Mouse (Mus musculus): ENCODE data around the gene Slc17a9. TPM values are rescaled to one million over a fixed set of nuclear protein-coding genes. Genes with fewer than 3 reads are reported as not detected.
A peak's percentile ranks its signal among the peaks of the same experiment; 100 is the strongest.

The Slc17a9 gene
- polyA plus RNA-seq, 1 experiment from 2014 or later: 0.22 TPM

DNA sequence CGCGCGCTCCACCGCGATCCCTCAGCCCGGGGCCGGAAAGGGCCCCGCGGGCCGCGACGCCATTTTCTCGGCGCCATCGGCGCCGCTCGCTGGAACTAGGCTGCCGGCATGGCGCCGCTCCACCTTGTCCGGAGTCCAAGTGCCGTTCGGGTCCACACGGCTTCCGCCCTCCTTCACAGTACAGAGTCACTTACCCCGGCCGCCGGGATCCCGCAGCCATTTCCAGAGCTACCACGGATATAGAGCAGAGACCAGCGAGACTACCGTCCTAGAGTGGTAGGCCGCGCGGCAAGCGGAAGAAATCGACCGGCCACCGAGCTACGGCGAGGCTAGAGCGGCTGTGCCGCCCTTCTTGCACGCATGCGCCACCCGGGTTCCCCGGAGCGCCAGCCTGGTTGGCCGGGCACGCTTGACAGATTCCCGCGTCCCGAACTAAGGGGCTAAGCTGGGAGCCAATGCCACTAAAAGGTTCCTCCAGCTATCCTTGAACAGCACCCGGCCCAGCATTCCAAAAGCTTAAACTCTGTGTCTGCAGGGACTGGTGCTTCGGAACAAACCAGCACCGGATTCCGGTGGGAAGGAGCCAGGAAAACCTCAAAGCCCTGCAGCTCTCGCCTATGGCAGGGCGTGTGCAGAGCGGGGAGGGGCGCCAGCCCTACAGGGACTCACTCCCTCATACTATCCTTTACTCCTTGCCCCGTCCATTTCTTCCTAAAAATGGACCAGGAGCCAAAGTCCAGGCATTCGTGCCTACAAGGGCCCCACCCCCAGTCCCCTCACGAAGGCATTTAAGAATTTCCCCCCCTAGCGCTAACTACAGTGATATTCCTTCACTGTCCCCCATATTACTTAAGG, 23.1 kb upstream of the Slc17a9 start:
- no peaks in the 10 kb centered on the region for H3K36me3 ChIP-seq
- H3K4me2 ChIP-seq (replicated peaks): peak overlapping the region; percentile 97
- ATAC-seq (ENCODE audit: low FRiP score, low read depth): peak; percentile 96
- under 1% methylated on average over 66 of the region's 66 CpGs for WGBS
- H3K27me3 ChIP-seq: no peaks in the 10 kb centered on the region
- H3K27ac ChIP-seq (replicated peaks): peak overlapping the region; percentile 89
- H3K9me3 ChIP-seq: no peaks in the 10 kb centered on the region
- H3K4me3 ChIP-seq: peak overlapping the region; percentile 93
- H3K4me1 ChIP-seq: peaks cover 28% of the 10 kb centered on the region
- H3K9ac ChIP-seq (replicated peaks): peak overlapping the region; percentile 96

DNA sequence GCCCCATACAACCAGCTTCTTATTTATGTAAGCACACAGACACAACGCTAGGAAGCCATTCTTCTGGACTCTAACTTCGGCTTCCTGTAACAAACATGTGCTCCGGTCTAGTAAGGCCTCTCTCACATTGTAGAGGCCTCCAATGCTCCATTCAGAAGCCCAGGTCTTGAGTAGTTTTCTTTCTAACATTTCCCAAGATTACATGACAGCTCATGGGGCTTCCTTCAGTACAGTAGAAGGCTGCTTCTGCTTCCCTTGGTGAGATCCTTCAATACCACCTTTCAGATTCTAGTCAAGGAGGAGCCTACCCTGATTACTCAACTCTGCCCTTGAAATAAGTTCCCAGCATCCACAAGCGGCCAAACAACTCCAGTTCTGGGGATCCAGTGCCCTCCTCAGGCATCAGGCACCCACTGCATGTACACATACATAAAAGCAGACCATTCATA, 22.3 kb upstream of the Slc17a9 start:
- Histone ChIP-seq H3K27ac (replicated peaks) (peak overlapping the region; percentile 89), H3K27me3 (no peaks in the 10 kb centered on the region), H3K9me3 (no peaks in the 10 kb centered on the region), H3K9ac (replicated peaks) (peak overlapping the region; percentile 96), H3K4me3 (peak overlapping the region; percentile 93), H3K4me2 (replicated peaks) (peak overlapping the region; percentile 97), H3K4me1 (peaks cover 28% of the 10 kb centered on the region), H3K36me3 (no peaks in the 10 kb centered on the region)
- 32% methylated on average over 4 of the region's 4 CpGs for WGBS
- no peak for ATAC-seq (ENCODE audit: low FRiP score, low read depth)

DNA sequence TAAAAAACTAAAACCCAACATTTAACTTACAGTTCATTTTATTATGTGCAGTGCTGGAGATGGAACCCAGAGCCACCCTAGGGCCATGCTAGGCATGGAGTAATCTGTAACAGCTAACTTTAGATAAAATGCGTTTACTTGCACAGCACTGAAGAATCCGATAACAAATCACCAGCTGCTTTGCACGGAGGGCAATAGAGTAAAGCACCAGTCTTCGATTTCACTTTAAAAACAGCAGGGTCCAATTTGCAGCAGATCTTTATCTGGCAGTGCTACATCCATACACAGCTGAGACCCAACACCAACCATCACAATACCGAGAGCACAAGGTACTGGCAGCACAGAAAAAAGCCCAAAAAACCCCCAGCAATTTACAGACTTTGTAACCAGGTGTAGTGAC, 21.9 kb upstream of the Slc17a9 start:
- Histone ChIP-seq H3K9ac (replicated peaks) (no peak overlapping the region), H3K4me2 (replicated peaks) (no peak overlapping the region), H3K4me1 (peaks cover 28% of the 10 kb centered on the region), H3K4me3 (no peak overlapping the region), H3K36me3 (no peaks in the 10 kb centered on the region), H3K27me3 (no peaks in the 10 kb centered on the region), H3K9me3 (no peaks in the 10 kb centered on the region), H3K27ac (replicated peaks) (no peak overlapping the region)
- WGBS: 79% methylated on average over 5 of the region's 5 CpGs
- ATAC-seq (ENCODE audit: low FRiP score, low read depth): no peak

DNA sequence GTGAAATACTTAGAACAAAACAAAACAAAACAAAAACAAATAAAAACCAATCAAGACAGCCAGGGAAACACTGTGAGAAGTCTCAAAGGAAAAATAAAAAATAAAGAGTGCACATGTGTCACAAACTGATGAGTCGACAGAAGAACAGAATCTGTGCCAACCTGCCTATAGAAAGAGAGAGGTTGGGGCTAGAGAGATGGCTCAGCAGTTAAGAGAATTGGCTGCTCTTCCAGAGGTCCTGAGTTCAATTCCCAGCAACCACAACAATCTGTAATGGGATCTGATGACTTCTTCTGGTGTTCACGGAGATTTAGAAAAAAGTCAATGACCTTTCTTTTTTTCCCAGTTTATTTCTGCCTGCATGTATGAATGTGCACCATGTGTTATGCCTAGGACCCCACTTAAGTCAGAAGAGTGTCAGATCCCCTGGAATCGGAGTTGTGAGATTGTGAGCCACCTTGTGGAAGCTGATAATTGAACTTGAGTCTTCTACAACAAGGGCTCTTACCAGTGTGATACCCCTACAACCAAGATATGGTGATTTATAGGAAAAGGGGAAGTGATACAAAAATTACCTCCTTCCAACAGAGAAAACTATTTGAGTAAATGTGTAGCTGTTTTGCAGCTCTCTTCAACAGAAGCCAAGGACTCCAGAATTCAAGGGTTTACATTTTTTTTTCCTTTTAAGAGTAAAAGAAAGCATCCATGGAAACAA, 21.3 kb upstream of the Slc17a9 start:
- no peak overlapping the region for H3K9ac ChIP-seq (replicated peaks)
- H3K4me2 ChIP-seq (replicated peaks): no peak overlapping the region
- no peak for ATAC-seq (ENCODE audit: low FRiP score, low read depth)

DNA sequence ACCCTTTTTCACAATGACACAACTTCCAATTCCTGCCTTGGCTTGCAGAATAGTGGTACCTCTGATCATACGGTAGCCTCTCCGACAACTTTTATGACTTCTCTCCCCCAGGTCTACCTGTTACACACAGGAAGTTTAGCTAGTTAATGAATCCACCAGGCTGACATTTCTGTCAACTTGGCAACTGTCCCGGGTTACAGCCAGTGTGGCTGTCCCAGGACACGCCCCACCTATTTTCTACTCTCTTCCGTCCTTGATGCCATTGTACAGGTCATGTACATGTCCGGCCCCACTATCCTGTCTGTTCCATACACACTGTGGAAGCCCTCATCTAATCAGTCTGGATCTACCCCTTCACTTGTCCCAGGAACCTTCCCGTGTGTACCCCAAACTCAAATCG, 20.5 kb upstream of the Slc17a9 start:
- no peak overlapping the region for H3K4me2 ChIP-seq (replicated peaks)
- H3K27me3 ChIP-seq: no peaks in the 10 kb centered on the region
- ATAC-seq (ENCODE audit: low FRiP score, low read depth): no peak
- no peak overlapping the region for H3K27ac ChIP-seq (replicated peaks)
- H3K4me1 ChIP-seq: peaks cover 35% of the 10 kb centered on the region
- no peaks in the 10 kb centered on the region for H3K9me3 ChIP-seq
- WGBS: 97% methylated on average over 8 of the region's 8 CpGs
- no peak overlapping the region for H3K4me3 ChIP-seq
- H3K36me3 ChIP-seq: no peaks in the 10 kb centered on the region
- no peak overlapping the region for H3K9ac ChIP-seq (replicated peaks)

More for the DNA sequence above, 21.3 kb upstream of the Slc17a9 start:
- Histone ChIP-seq H3K27ac (replicated peaks) (no peak overlapping the region), H3K9me3 (no peaks in the 10 kb centered on the region), H3K36me3 (no peaks in the 10 kb centered on the region), H3K4me3 (no peak overlapping the region), H3K4me1 (peaks cover 34% of the 10 kb centered on the region), H3K27me3 (no peaks in the 10 kb centered on the region)
- WGBS: 74% methylated on average over 3 of the region's 3 CpGs

DNA sequence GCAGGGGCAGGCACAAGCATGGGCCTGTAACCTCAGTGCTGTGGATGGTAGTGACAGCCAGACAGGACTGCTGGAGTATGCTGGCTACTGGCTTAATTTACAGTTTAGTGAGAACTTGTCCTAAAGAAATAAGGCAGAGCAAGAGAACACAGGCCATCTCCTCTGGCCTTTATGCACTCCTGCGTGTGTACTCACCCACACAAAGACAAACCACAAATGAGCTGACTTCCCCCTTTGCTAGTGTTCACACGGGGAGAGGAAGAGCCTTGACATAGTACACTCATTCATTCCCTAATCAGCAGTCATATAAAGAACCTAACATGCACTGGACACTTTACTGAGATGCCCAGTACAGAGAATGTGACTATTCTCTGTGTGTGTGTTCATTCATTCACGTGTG, 20.0 kb upstream of the Slc17a9 start:
- Histone ChIP-seq H3K9ac (replicated peaks) (no peak overlapping the region), H3K27ac (replicated peaks) (no peak overlapping the region), H3K9me3 (no peaks in the 10 kb centered on the region), H3K27me3 (no peaks in the 10 kb centered on the region), H3K4me1 (peaks cover 30% of the 10 kb centered on the region), H3K4me2 (replicated peaks) (no peak overlapping the region), H3K36me3 (no peaks in the 10 kb centered on the region), H3K4me3 (no peak overlapping the region)
- ATAC-seq (ENCODE audit: low FRiP score, low read depth): no peak
- 84% methylated on average over 3 of the region's 3 CpGs for WGBS

DNA sequence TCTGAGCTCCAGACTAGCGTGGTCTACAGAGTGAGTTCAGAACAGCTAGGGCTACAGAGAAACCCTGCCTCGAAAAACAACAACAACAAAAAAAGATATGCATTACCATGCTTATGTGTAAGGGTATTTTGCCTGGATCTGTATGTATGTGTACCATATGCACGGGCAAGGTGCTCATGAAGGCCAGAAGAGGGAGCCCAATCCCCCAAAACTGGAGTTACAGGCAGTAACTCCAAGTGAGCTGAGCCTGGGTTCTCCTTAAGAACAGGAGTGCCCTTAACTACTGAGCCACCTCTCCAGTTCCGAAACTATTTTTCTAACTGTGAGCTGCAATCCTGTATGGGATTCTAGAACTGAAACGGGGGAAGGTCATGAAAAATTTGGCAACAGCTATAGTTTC, 19.1 kb upstream of the Slc17a9 start:
- no peak overlapping the region for H3K27ac ChIP-seq (replicated peaks)
- H3K9ac ChIP-seq (replicated peaks): no peak overlapping the region
- peaks cover 23% of the 10 kb centered on the region for H3K4me1 ChIP-seq
- no peak overlapping the region for H3K4me2 ChIP-seq (replicated peaks)
- H3K9me3 ChIP-seq: no peaks in the 10 kb centered on the region
- no peaks in the 10 kb centered on the region for H3K36me3 ChIP-seq
- H3K27me3 ChIP-seq: no peaks in the 10 kb centered on the region
- no peak for ATAC-seq (ENCODE audit: low FRiP score, low read depth)
- 92% methylated on average over 5 of the region's 5 CpGs for WGBS
- no peak overlapping the region for H3K4me3 ChIP-seq

DNA sequence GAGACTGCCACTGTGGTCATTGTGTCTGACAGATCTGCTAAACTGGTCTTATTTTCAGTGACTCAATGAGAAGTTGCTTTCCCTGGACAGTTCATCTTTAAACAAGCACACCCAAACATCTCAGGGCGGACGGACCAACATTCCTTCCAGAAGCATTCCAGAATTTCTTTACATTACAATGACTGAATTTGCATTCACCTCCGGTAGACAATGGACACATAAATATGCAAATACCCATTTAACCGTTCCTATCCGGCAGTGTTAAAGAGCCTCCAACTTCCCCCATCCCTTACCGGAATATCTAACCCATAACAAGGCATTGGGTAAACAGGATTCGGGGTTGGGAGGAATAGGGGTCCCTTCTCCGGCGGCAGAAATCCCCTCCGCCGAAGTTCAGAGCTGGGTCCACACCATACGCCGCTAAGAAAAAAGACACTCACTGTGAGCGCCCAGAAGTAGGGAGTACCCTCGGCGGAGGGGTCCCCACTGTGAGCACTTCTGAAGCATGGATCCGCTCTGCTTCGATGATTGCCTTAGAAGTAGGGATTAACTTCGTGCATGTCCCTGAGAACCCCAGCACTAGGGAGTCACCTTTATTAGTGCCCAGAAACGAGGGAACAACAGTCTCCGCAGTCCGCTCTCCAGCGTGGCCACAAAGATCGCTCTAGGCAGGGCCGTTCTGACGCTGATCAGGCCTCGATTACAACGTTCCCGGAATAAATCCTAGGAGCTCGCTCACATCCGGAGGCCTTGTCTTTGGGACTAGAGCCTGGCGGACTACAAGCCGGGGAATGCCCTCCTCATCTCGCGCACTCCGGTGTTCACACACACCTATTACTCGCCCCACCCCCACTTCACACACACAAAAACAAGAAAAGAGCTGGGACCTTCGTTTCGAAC, 15.8 kb upstream of the Slc17a9 start:
- H3K36me3 ChIP-seq: peaks cover 18% of the 10 kb centered on the region
- under 1% methylated on average over 39 of the region's 39 CpGs for WGBS

DNA sequence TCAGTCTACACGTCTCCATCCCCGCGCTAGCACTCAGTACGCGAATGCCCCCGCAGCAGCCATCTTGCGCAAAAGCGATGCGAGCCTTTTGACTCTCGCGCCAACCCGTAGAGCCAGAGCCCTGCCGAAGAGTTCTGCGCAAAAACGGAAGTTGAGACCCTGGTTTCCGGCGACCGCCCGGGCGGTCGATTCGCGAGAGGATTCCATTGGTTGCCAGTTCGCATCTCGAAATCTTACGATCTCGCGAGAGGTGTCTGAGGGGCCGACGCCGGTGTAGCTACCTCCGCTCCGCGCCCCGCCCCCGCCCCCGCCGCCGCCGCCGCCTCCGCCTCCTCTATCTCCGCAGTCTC, 15.2 kb upstream of the Slc17a9 start, which contains the start of the genes Dido1 and Gid8:
Gene Dido1, minus strand, starts transcription at position 77 of the 350 bp plus-strand sequence.
Gene Gid8, plus strand, starts transcription at position 195 of the 350 bp plus-strand sequence.
- Histone ChIP-seq H3K4me3 (peak within 1 kb of the TSS; percentile 100), H3K36me3 (peaks cover 24% of the 10 kb centered on the region), H3K27me3 (no peaks in the 10 kb centered on the region), H3K4me1 (peaks cover 21% of the 10 kb centered on the region), H3K9ac (replicated peaks) (peak within 1 kb of the TSS; percentile 99), H3K27ac (replicated peaks) (peak within 1 kb of the TSS; percentile 84), H3K4me2 (replicated peaks) (peak within 1 kb of the TSS; percentile 86), H3K9me3 (no peaks in the 10 kb centered on the region)
- under 1% methylated on average over 31 of the region's 43 CpGs for WGBS
- ATAC-seq (ENCODE audit: low FRiP score, low read depth): peak; percentile 91

More for the DNA sequence above, 15.8 kb upstream of the Slc17a9 start:
- peak overlapping the region; percentile 77 for H3K27ac ChIP-seq (replicated peaks)
- H3K4me3 ChIP-seq: peak overlapping the region; percentile 100
- H3K9ac ChIP-seq (replicated peaks): peak overlapping the region; percentile 99
- H3K4me1 ChIP-seq: peaks cover 21% of the 10 kb centered on the region
- peak overlapping the region; percentile 86 for H3K4me2 ChIP-seq (replicated peaks)
- no peaks in the 10 kb centered on the region for H3K27me3 ChIP-seq
- no peak; the same call in 1 of the 2 replicates for ATAC-seq (ENCODE audit: low FRiP score, low read depth)
- H3K9me3 ChIP-seq: no peaks in the 10 kb centered on the region

DNA sequence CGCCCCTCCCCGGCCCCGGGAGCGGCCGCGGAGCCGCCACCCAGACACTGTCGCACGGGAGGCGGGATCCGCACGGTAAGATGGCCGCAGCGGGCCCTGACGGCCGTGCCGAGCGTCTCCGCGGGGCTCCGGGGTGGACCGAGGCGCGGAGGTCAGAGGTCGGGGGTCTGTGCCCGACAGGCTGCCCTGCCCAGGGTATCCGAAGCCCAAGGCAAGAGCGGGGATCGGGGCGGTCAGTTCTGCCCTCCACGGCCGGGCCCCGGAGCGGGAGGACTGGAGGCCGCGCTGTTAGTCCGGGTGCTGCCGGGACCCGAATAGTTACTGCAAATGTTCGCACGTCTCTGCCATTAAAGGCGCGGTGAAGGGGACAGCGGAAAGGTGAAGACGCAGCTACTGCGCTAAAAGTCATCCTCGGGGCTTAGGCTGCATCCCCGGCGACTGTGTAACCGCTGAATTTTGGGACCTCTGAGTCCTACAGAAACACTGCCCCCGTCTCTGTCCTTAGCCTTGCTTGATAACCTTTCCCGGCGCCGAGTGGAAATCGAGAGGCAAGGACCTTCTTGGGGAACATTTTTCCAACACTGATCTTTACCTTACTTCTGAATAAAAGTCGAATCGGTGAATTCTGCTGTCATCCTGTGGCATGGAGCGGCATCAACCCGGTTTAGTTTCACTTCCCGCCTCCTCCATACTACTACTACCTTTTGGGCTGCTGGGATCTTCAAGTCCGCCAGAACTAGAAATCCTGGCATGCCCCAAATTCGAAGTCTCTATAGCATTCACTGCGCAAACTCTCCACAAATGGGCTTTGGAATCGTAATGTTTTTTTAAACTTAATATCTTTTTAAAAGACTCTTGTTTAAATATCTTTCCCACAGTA, 14.5 kb upstream of the Slc17a9 start:
- Histone ChIP-seq H3K36me3 (peaks cover 25% of the 10 kb centered on the region), H3K9me3 (no peaks in the 10 kb centered on the region), H3K4me3 (peak overlapping the region; percentile 100), H3K27me3 (no peaks in the 10 kb centered on the region), H3K4me1 (peaks cover 21% of the 10 kb centered on the region), H3K27ac (replicated peaks) (peak overlapping the region; percentile 84), H3K9ac (replicated peaks) (peak overlapping the region; percentile 99), H3K4me2 (replicated peaks) (peak overlapping the region; percentile 66)
- WGBS: 2% methylated on average over 61 of the region's 64 CpGs
- peak; percentile 68 for ATAC-seq (ENCODE audit: low FRiP score, low read depth)

DNA sequence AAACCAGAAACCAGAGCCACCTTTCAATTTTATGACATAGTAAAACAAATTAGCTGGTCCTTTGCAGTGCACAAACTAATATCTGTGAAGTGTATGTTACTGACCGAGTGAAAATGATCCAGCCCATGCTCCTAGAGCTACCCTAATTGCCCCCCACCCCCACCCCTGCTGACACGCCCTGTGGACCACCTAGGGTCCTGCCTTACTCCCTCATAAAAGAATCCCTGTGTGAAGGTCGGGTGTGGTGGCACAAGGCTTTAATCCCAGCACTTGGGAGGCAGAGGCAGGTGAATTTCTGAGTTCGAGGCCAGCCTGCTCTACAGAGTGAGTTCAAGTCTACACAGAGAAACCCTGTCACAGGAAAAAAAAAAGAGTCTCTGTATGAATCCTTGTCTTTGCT, 13.5 kb upstream of the Slc17a9 start:
- Histone ChIP-seq H3K36me3 (peaks cover 30% of the 10 kb centered on the region), H3K27ac (replicated peaks) (no peak overlapping the region), H3K9me3 (no peaks in the 10 kb centered on the region), H3K9ac (replicated peaks) (no peak overlapping the region; the same call in 1 of the 2 replicates), H3K4me1 (peaks cover 21% of the 10 kb centered on the region), H3K27me3 (no peaks in the 10 kb centered on the region), H3K4me2 (replicated peaks) (peak overlapping the region; percentile 66), H3K4me3 (peak overlapping the region; percentile 100)
- no peak for ATAC-seq (ENCODE audit: low FRiP score, low read depth)
- whole genome bisulfite sequencing: 78% methylated on average over 4 of the region's 4 CpGs
